Mouse (Mus musculus): ENCODE measurements around the gene H2-DMb2. TPM values are rescaled to one million over a fixed set of nuclear protein-coding genes. Genes with fewer than 3 reads are reported as not detected.

H2-DMb2 gene
- polyA plus RNA-seq, 1 experiment from 2014 or later = not detected

DNA sequence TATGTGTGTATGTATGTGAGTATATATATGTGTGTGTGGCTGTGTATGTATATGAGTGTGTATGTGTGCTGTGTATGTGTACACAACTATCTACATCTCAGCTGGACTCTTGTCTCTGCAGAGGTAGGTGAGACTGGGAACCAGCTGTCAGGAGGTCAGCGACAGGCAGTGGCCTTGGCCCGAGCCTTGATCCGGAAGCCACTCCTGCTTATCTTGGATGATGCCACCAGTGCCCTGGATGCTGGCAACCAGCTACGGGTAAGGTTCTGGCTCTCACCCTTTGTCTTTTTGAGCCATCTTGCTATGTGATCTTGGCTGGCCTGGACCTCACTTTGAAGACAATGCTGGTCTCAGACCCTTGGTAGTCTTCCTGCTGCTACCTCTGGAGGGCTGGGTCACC, 51.6 kb downstream of the H2-DMb2 start:
- Histone ChIP-seq H3K9ac (replicated peaks; ENCODE audit: low read length) (no peak overlapping the region), H3K27ac (replicated peaks; ENCODE audit: low read depth, low read length) (no peak overlapping the region), H3K4me3 (ENCODE audit: low read depth, low read length) (no peak overlapping the region), H3K4me2 (ENCODE audit: low read depth, low read length) (no peak overlapping the region), H3K27me3 (ENCODE audit: control insufficient read depth, insufficient read depth, low read length) (peaks cover 64% of the 10 kb centered on the region), H3K9me3 (replicated peaks; ENCODE audit: control insufficient read depth, low read length) (no peaks in the 10 kb centered on the region), H3K36me3 (replicated peaks; ENCODE audit: control insufficient read depth, insufficient read depth, low read depth, low read length) (no peaks in the 10 kb centered on the region), H3K4me1 (ENCODE audit: control insufficient read depth, insufficient read depth, low read length) (no peaks in the 10 kb centered on the region; the same call in 1 of the 2 replicates)
- WGBS = 83% methylated on average over 4 of the region's 4 CpGs
- no peak for ATAC-seq (replicated peaks; ENCODE audit: insufficient number of reproducible peaks, low FRiP score, low TSS enrichment, low read depth)
- DNase-seq (ENCODE audit: low spot score) = no peak

DNA sequence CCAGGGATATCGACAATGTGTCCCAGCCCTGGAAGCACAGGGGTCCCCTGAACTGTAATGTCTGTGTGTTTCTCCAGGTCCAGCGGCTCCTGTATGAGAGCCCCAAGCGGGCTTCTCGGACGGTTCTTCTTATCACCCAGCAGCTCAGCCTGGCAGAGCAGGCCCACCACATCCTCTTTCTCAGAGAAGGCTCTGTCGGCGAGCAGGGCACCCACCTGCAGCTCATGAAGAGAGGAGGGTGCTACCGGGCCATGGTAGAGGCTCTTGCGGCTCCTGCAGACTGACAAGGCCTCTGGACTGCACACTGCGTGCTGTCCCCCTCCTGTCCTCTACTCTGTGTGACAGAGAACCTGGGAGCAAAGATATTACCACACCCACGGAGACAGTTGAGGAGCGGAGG, 53.4 kb downstream of the H2-DMb2 start:
- peaks cover 65% of the 10 kb centered on the region for H3K27me3 ChIP-seq (ENCODE audit: control insufficient read depth, insufficient read depth, low read length)
- no peak overlapping the region for H3K4me3 ChIP-seq (ENCODE audit: low read depth, low read length)
- no peaks in the 10 kb centered on the region for H3K36me3 ChIP-seq (replicated peaks; ENCODE audit: control insufficient read depth, insufficient read depth, low read depth, low read length)
- H3K4me1 ChIP-seq (ENCODE audit: control insufficient read depth, insufficient read depth, low read length) = no peaks in the 10 kb centered on the region; the same call in 1 of the 2 replicates
- ATAC-seq (replicated peaks; ENCODE audit: insufficient number of reproducible peaks, low FRiP score, low TSS enrichment, low read depth) (no peak), DNase-seq (ENCODE audit: low spot score) (no peak)
- no peak overlapping the region for H3K4me2 ChIP-seq (ENCODE audit: low read depth, low read length)
- H3K9me3 ChIP-seq (replicated peaks; ENCODE audit: control insufficient read depth, low read length) = no peaks in the 10 kb centered on the region
- 31% methylated on average over 12 of the region's 12 CpGs for WGBS
- no peak overlapping the region for H3K27ac ChIP-seq (replicated peaks; ENCODE audit: low read depth, low read length)
- no peak overlapping the region for H3K9ac ChIP-seq (replicated peaks; ENCODE audit: low read length)

DNA sequence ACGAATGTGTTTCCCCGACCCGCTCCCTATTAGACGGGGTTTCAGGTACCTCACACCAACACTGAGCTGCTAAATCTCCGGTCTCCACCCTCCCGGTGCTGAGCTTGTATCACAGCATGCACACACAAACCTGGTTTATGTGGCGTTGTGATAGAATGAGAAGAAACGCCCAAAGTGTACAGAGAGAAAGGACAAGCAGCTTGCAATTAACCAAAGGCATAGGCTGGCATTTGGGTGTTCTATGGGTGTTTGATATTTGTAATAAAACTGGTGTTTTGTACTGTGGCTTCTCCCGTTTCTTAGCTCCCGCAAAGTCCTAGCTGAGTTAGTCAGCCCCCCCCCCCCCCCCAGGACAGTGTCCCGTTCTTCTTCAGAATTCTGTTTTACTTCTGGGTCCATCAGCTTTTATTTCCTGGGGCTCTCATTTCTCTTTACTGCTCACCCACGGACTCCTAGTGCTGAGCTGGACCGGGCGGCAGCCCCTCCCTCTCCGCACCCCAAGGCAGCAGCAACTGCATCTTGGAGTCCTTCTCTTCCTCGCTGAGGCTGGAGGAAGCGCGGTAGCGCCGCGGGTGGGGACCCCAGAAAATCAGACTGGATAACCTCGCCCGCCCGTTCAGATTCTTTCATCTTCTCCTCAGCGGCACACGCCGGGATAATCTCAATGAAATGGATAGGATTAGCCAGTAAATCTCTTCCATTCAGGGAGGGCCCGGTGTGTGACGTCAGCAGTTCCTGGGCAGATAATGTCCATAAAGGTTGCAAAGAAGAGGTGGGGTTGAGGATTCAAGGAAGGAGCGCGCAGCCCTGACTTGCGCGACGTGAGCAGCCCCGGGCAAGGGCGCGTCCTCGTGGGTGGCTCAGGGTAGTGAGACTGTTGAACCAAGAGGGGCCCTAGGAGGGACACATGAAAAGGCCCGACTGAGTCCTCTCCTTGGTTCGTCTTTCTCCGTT, 54.1 kb downstream of the H2-DMb2 start, which contains the start of gene Psmb8:
Gene Psmb8, plus strand, starts transcription at position 781 of the 954 bp plus-strand sequence.
- Histone ChIP-seq H3K4me1 (ENCODE audit: control insufficient read depth, insufficient read depth, low read length) (no peaks in the 10 kb centered on the region; the same call in 1 of the 2 replicates), H3K36me3 (replicated peaks; ENCODE audit: control insufficient read depth, insufficient read depth, low read depth, low read length) (no peaks in the 10 kb centered on the region), H3K27ac (replicated peaks; ENCODE audit: low read depth, low read length) (no peak within 1 kb of the TSS), H3K4me3 (ENCODE audit: low read depth, low read length) (peak within 1 kb of the TSS; percentile 31), H3K4me2 (ENCODE audit: low read depth, low read length) (peak within 1 kb of the TSS; percentile 60), H3K9me3 (replicated peaks; ENCODE audit: control insufficient read depth, low read length) (no peaks in the 10 kb centered on the region), H3K9ac (replicated peaks; ENCODE audit: low read length) (peak within 1 kb of the TSS; percentile 34; the same call in 1 of the 2 replicates), H3K27me3 (ENCODE audit: control insufficient read depth, insufficient read depth, low read length) (peaks cover 63% of the 10 kb centered on the region)
- ATAC-seq (replicated peaks; ENCODE audit: insufficient number of reproducible peaks, low FRiP score, low TSS enrichment, low read depth) = peak; percentile 78
- DNase-seq (ENCODE audit: low spot score) = peak; percentile 89
- 4% methylated on average over 41 of the region's 41 CpGs for WGBS

DNA sequence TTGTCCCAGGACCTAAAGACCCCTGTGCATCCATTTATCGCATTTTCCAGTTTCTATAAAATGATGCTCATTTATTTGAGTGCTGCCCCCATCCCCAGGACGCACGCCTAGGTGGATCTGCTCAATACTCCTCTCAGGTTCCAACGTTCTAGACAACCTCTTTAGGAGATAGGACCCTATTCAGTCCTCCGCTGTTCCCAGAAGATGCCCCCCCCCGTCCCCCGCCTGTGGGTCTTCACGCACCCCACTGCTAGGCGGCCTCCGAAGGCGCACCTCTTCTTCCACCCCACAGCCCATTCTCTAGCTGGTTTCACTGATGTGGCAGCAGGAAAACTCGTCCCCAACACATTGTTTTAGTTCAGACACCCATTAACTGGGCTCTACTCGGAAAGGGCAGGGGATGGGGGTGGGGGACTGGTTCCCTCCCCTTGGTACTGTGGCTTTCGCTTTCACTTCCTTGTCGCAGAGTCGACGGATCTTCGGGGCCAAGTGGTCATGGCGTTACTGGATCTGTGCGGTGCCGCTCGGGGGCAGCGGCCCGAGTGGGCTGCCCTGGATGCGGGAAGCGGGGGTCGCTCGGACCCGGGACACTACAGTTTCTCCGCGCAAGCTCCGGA, 54.9 kb downstream of the H2-DMb2 start:
- H3K36me3 ChIP-seq (replicated peaks; ENCODE audit: control insufficient read depth, insufficient read depth, low read depth, low read length) = no peaks in the 10 kb centered on the region
- WGBS = 3% methylated on average over 32 of the region's 32 CpGs
- peak overlapping the region; percentile 31 for H3K4me3 ChIP-seq (ENCODE audit: low read depth, low read length)
- no peaks in the 10 kb centered on the region; the same call in 1 of the 2 replicates for H3K4me1 ChIP-seq (ENCODE audit: control insufficient read depth, insufficient read depth, low read length)
- no peaks in the 10 kb centered on the region for H3K9me3 ChIP-seq (replicated peaks; ENCODE audit: control insufficient read depth, low read length)
- ATAC-seq (replicated peaks; ENCODE audit: insufficient number of reproducible peaks, low FRiP score, low TSS enrichment, low read depth) (no peak), DNase-seq (ENCODE audit: low spot score) (no peak)
- H3K9ac ChIP-seq (replicated peaks; ENCODE audit: low read length) = no peak overlapping the region
- H3K4me2 ChIP-seq (ENCODE audit: low read depth, low read length) = peak overlapping the region; percentile 60
- H3K27ac ChIP-seq (replicated peaks; ENCODE audit: low read depth, low read length) = no peak overlapping the region
- peaks cover 60% of the 10 kb centered on the region for H3K27me3 ChIP-seq (ENCODE audit: control insufficient read depth, insufficient read depth, low read length)

DNA sequence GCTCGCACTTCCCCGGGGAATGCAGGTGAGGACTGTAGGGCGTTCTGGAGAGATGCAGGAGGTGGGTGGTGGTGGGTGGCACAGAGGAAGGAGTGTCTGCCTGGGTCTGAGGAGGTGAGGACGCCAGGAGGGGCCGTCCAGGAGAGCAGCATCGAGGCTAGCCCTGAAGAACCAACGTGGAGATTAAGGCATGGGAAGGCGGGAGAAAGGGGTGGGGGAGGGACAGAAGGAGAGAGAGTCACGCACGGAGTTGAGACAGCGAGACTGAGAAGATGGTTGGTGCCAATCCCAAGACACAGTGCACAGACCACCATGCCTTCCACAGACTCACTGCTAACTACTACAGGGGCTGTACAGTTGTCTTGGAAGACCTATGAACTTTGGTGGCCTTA, 55.4 kb downstream of the H2-DMb2 start:
- no peak for ATAC-seq (replicated peaks; ENCODE audit: insufficient number of reproducible peaks, low FRiP score, low TSS enrichment, low read depth)
- WGBS = 8% methylated on average over 11 of the region's 11 CpGs

GRCm38 (mm10) chr17:34199050-34199619, 56.0 kb downstream of the H2-DMb2 start:
- WGBS = 65% methylated on average over 12 of the region's 12 CpGs
- peaks cover 57% of the 10 kb centered on the region for H3K27me3 ChIP-seq (ENCODE audit: control insufficient read depth, insufficient read depth, low read length)
- no peaks in the 10 kb centered on the region for H3K9me3 ChIP-seq (replicated peaks; ENCODE audit: control insufficient read depth, low read length)
- H3K9ac ChIP-seq (replicated peaks; ENCODE audit: low read length) = no peak overlapping the region
- no peak for DNase-seq (ENCODE audit: low spot score)
- no peak for ATAC-seq (replicated peaks; ENCODE audit: insufficient number of reproducible peaks, low FRiP score, low TSS enrichment, low read depth)
- H3K4me2 ChIP-seq (ENCODE audit: low read depth, low read length) = no peak overlapping the region
- no peaks in the 10 kb centered on the region; the same call in 1 of the 2 replicates for H3K4me1 ChIP-seq (ENCODE audit: control insufficient read depth, insufficient read depth, low read length)
- H3K36me3 ChIP-seq (replicated peaks; ENCODE audit: control insufficient read depth, insufficient read depth, low read depth, low read length) = no peaks in the 10 kb centered on the region
- no peak overlapping the region for H3K4me3 ChIP-seq (ENCODE audit: low read depth, low read length)
- H3K27ac ChIP-seq (replicated peaks; ENCODE audit: low read depth, low read length) = no peak overlapping the region

More for the DNA sequence above, 55.4 kb downstream of the H2-DMb2 start:
- Histone ChIP-seq H3K27ac (replicated peaks; ENCODE audit: low read depth, low read length) (no peak overlapping the region), H3K9me3 (replicated peaks; ENCODE audit: control insufficient read depth, low read length) (no peaks in the 10 kb centered on the region), H3K4me2 (ENCODE audit: low read depth, low read length) (no peak overlapping the region), H3K36me3 (replicated peaks; ENCODE audit: control insufficient read depth, insufficient read depth, low read depth, low read length) (no peaks in the 10 kb centered on the region), H3K4me3 (ENCODE audit: low read depth, low read length) (no peak overlapping the region), H3K9ac (replicated peaks; ENCODE audit: low read length) (no peak overlapping the region), H3K4me1 (ENCODE audit: control insufficient read depth, insufficient read depth, low read length) (no peaks in the 10 kb centered on the region; the same call in 1 of the 2 replicates), H3K27me3 (ENCODE audit: control insufficient read depth, insufficient read depth, low read length) (peaks cover 62% of the 10 kb centered on the region)
- no peak for DNase-seq (ENCODE audit: low spot score)

DNA sequence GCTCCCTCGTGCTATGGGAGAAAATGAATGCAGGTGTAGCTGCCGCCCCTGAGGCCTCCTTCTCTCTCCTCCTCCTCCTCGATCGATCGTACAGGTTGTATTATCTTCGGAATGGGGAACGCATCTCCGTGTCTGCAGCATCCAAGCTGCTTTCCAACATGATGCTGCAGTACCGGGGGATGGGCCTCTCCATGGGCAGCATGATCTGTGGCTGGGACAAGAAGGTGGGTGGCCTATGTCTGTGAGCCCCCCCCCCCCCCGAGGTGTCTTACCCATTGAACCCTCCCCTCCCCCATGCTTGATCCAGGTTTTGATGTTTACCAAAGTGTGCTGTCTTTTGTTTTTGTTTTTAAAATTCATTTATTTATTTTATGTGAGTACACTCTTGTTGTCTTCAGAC, 56.9 kb downstream of the H2-DMb2 start:
- no peak overlapping the region for H3K4me3 ChIP-seq (ENCODE audit: low read depth, low read length)
- no peak for ATAC-seq (replicated peaks; ENCODE audit: insufficient number of reproducible peaks, low FRiP score, low TSS enrichment, low read depth)
- WGBS = 79% methylated on average over 10 of the region's 10 CpGs
- no peaks in the 10 kb centered on the region for H3K9me3 ChIP-seq (replicated peaks; ENCODE audit: control insufficient read depth, low read length)
- H3K4me1 ChIP-seq (ENCODE audit: control insufficient read depth, insufficient read depth, low read length) = no peaks in the 10 kb centered on the region; the same call in 1 of the 2 replicates
- DNase-seq (ENCODE audit: low spot score) = no peak
- no peaks in the 10 kb centered on the region for H3K36me3 ChIP-seq (replicated peaks; ENCODE audit: control insufficient read depth, insufficient read depth, low read depth, low read length)
- no peak overlapping the region for H3K27ac ChIP-seq (replicated peaks; ENCODE audit: low read depth, low read length)
- no peak overlapping the region for H3K9ac ChIP-seq (replicated peaks; ENCODE audit: low read length)
- H3K27me3 ChIP-seq (ENCODE audit: control insufficient read depth, insufficient read depth, low read length) = peaks cover 55% of the 10 kb centered on the region
- H3K4me2 ChIP-seq (ENCODE audit: low read depth, low read length) = no peak overlapping the region
